ENCODE assay signal across 12 mouse cellular contexts in genomic region chr10:81382039-81382438, GRCm38 (mm10). TPM values are rescaled to one million over a fixed set of nuclear protein-coding genes. Genes with fewer than 3 reads are reported as not detected.
DNase-seq lines count a peak whose midpoint lies in the region; ATAC-seq and TF ChIP-seq lines count a peak whose summit lies in the region.
"Had no signal": no experiment of that assay in that cellular context is flagged by ENCODE, and none has a peak within 500 bp of the region (broad histone marks: within the 10 kb centered on the region; RNA-seq: fewer than 3 reads in every experiment).

No protein-coding gene starts in this region.

- no peak overlapping the region for H3K4me3 ChIP-seq in embryonic facial prominence, embryonic 11.5 days (ENCODE audit: low read depth, low read length)
- H3K4me3 ChIP-seq in embryonic facial prominence, embryonic 10.5 days = no peak overlapping the region
- H3K4me3 ChIP-seq in midbrain, embryonic 16.5 days (ENCODE audit: low read depth, low read length) = no peak overlapping the region
- H3K4me3 ChIP-seq in midbrain, postnatal 0 days (ENCODE audit: low read depth, low read length) = no peak overlapping the region
- H3K4me3 ChIP-seq in liver, embryonic 12.5 days = no peak overlapping the region
- H3K4me3 ChIP-seq: midbrain, embryonic 12.5 days had no signal

- no peak for TF ChIP-seq CTCF in midbrain, postnatal 0 days (IDR thresholded peaks at IDR 0.05)

- no peaks in the 10 kb centered on the region for H3K27me3 ChIP-seq in embryonic facial prominence, embryonic 11.5 days (ENCODE audit: control insufficient read depth, insufficient read depth, low read length)
- H3K27me3 ChIP-seq in embryonic facial prominence, embryonic 10.5 days (replicated peaks; ENCODE audit: low read depth, poor library complexity, severe bottlenecking) = no peaks in the 10 kb centered on the region
- no peaks in the 10 kb centered on the region for H3K27me3 ChIP-seq in midbrain, embryonic 16.5 days (ENCODE audit: control insufficient read depth, insufficient read depth, low read depth, low read length)
- no peaks in the 10 kb centered on the region for H3K27me3 ChIP-seq in midbrain, postnatal 0 days (ENCODE audit: insufficient read depth, low read length)
- H3K27me3 ChIP-seq in liver, embryonic 12.5 days (replicated peaks) = no peaks in the 10 kb centered on the region
- H3K27me3 ChIP-seq: CH12.LX; midbrain, embryonic 12.5 days had no signal

- no peaks in the 10 kb centered on the region for H3K9me3 ChIP-seq in embryonic facial prominence, embryonic 11.5 days (replicated peaks; ENCODE audit: control insufficient read depth, low read length)
- H3K9me3 ChIP-seq in embryonic facial prominence, embryonic 10.5 days = no peaks in the 10 kb centered on the region
- no peaks in the 10 kb centered on the region for H3K9me3 ChIP-seq in midbrain, embryonic 16.5 days (replicated peaks; ENCODE audit: control insufficient read depth, low read length, poor library complexity, severe bottlenecking)
- H3K9me3 ChIP-seq in midbrain, postnatal 0 days (ENCODE audit: low read length) = no peaks in the 10 kb centered on the region
- H3K9me3 ChIP-seq in liver, embryonic 12.5 days (replicated peaks) = no peaks in the 10 kb centered on the region
- H3K9me3 ChIP-seq: midbrain, embryonic 12.5 days had no signal

- H3K9ac ChIP-seq in embryonic facial prominence, embryonic 11.5 days (replicated peaks; ENCODE audit: low read length) = no peak overlapping the region
- H3K9ac ChIP-seq in midbrain, embryonic 16.5 days (ENCODE audit: low read depth, low read length) = 0 out of 2 replicates have a peak overlapping the region, but pooled peaks have one; percentile 3
- H3K9ac ChIP-seq in midbrain, postnatal 0 days (replicated peaks; ENCODE audit: low read length, poor library complexity, severe bottlenecking) = no peak overlapping the region
- peak overlapping the region; percentile 81 for H3K9ac ChIP-seq in liver, embryonic 12.5 days
- H3K9ac ChIP-seq: midbrain, embryonic 12.5 days had no signal

- 76% methylated on average over 5 of the region's 5 CpGs for WGBS in embryonic facial prominence, embryonic 11.5 days
- WGBS in embryonic facial prominence, embryonic 10.5 days = 92% methylated on average over 5 of the region's 5 CpGs
- WGBS in midbrain, embryonic 16.5 days = 82% methylated on average over 5 of the region's 5 CpGs
- 93% methylated on average over 5 of the region's 5 CpGs for WGBS in midbrain, postnatal 0 days
- WGBS in liver, embryonic 12.5 days (ENCODE audit: insufficient replicate concordance) = 17% methylated on average over 5 of the region's 5 CpGs

- H3K27ac ChIP-seq in embryonic facial prominence, embryonic 11.5 days (replicated peaks; ENCODE audit: low read depth, low read length) = 0 out of 2 replicates have a peak overlapping the region, but pooled peaks have one; percentile 9
- H3K27ac ChIP-seq in embryonic facial prominence, embryonic 10.5 days (replicated peaks) = no peak overlapping the region
- no peak overlapping the region for H3K27ac ChIP-seq in midbrain, embryonic 16.5 days (ENCODE audit: low read length)
- H3K27ac ChIP-seq in midbrain, postnatal 0 days (ENCODE audit: low read depth, low read length) = no peak overlapping the region
- peak overlapping the region; percentile 98 for H3K27ac ChIP-seq in liver, embryonic 12.5 days
- H3K27ac ChIP-seq: midbrain, embryonic 12.5 days had no signal

- H3K36me3 ChIP-seq in embryonic facial prominence, embryonic 11.5 days (replicated peaks; ENCODE audit: control insufficient read depth, insufficient read depth, low read depth, low read length) = no peaks in the 10 kb centered on the region
- H3K36me3 ChIP-seq in embryonic facial prominence, embryonic 10.5 days (replicated peaks) = peaks cover 16% of the 10 kb centered on the region
- H3K36me3 ChIP-seq in midbrain, embryonic 16.5 days (ENCODE audit: control insufficient read depth, insufficient read depth, low read length) = peaks cover 5% of the 10 kb centered on the region; the same call in 1 of the 2 replicates
- peaks cover 10% of the 10 kb centered on the region for H3K36me3 ChIP-seq in midbrain, postnatal 0 days (ENCODE audit: insufficient read depth, low read length)
- H3K36me3 ChIP-seq in liver, embryonic 12.5 days = peaks cover 14% of the 10 kb centered on the region

- DNase-seq in embryonic facial prominence, embryonic 11.5 days (ENCODE audit: low spot score) = no peak
- no peak for DNase-seq in embryonic facial prominence, embryonic 10.5 days (ENCODE audit: low spot score)
- DNase-seq in midbrain, postnatal 0 days (ENCODE audit: low spot score) = no peak
- DNase-seq in spleen, postnatal 36 days (ENCODE audit: low spot score in 2 of 2) = peak; percentile 74 to 88
- DNase-seq in left cerebral cortex, postnatal 10 days (ENCODE audit: extremely low spot score in 1 of 2, low spot score in 2 of 2) = no peak
- DNase-seq in thymus, postnatal 36 days = no peak
- DNase-seq: cerebellum, adult 8-10 months; thymus, postnatal 14 days had no signal

- intact Hi-C loops in left cerebral cortex, postnatal 10 days (cut with DNase I) = no loop called here

- H3K4me1 ChIP-seq in embryonic facial prominence, embryonic 11.5 days (ENCODE audit: control insufficient read depth, insufficient read depth, low read length) = peaks cover 4% of the 10 kb centered on the region; the same call in 1 of the 2 replicates
- peaks cover 33% of the 10 kb centered on the region for H3K4me1 ChIP-seq in embryonic facial prominence, embryonic 10.5 days
- H3K4me1 ChIP-seq in midbrain, embryonic 16.5 days (ENCODE audit: control insufficient read depth, insufficient read depth, low read length) = peaks cover 24% of the 10 kb centered on the region
- peaks cover 15% of the 10 kb centered on the region for H3K4me1 ChIP-seq in midbrain, postnatal 0 days (ENCODE audit: insufficient read depth, low read length)
- H3K4me1 ChIP-seq in liver, embryonic 12.5 days = peaks cover 69% of the 10 kb centered on the region

- no peak overlapping the region for H3K4me2 ChIP-seq in embryonic facial prominence, embryonic 11.5 days (ENCODE audit: low read depth, low read length)
- no peak overlapping the region for H3K4me2 ChIP-seq in midbrain, embryonic 16.5 days (ENCODE audit: low read length)
- no peak overlapping the region for H3K4me2 ChIP-seq in midbrain, postnatal 0 days (ENCODE audit: low read depth, low read length, poor library complexity, severe bottlenecking)
- H3K4me2 ChIP-seq in liver, embryonic 12.5 days = peak overlapping the region; percentile 50
- H3K4me2 ChIP-seq: midbrain, embryonic 12.5 days had no signal

- no peak for ATAC-seq in embryonic facial prominence, embryonic 11.5 days (replicated peaks; ENCODE audit: insufficient number of reproducible peaks, low FRiP score, low TSS enrichment, low read depth)
- no peak for ATAC-seq in midbrain, embryonic 16.5 days
- no peak for ATAC-seq in midbrain, postnatal 0 days (ENCODE audit: low FRiP score)
- ATAC-seq in liver, embryonic 12.5 days = peak; percentile 75

RNA-seq across cellular contexts. Expression of gene Dohh, which starts 2.2 kb away (rescaled TPM):
- 45.0 and 52.5 TPM in 2 replicates for polyA plus RNA-seq in embryonic facial prominence, embryonic 11.5 days (2014; fragmentation: Nextera tagmentation; extraction: Ambion mirVana)
- polyA plus RNA-seq in embryonic facial prominence, embryonic 10.5 days (2016; fragmentation: Nextera tagmentation; extraction: Ambion mirVana) = 105 and 109 TPM in 2 replicates
- polyA plus RNA-seq in midbrain, embryonic 16.5 days (2015; fragmentation: Nextera tagmentation; extraction: Ambion mirVana) = 77.5 and 86.2 TPM in 2 replicates
- 120 and 132 TPM in 2 replicates for total RNA-seq in midbrain, postnatal 0 days (2014; rRNA removed)
- polyA plus RNA-seq in midbrain, postnatal 0 days (2015; fragmentation: Nextera tagmentation; extraction: Ambion mirVana) = 95.8 and 115 TPM in 2 replicates
- 70.0 and 74.5 TPM in 2 replicates for polyA plus RNA-seq in liver, embryonic 12.5 days (2016; fragmentation: Nextera tagmentation; extraction: Ambion mirVana)
- 10 to 100 TPM; 79.3 to 83.5 TPM for total RNA-seq in left cerebral cortex, postnatal 10 days (2021)

RNA-seq across cellular contexts. Expression of gene Gm48551, which starts 2.2 kb away (rescaled TPM):
- polyA plus RNA-seq in embryonic facial prominence, embryonic 11.5 days (2014; fragmentation: Nextera tagmentation; extraction: Ambion mirVana) = 2.5 and 4.1 TPM in 2 replicates
- polyA plus RNA-seq in embryonic facial prominence, embryonic 10.5 days (2016; fragmentation: Nextera tagmentation; extraction: Ambion mirVana) = 2.7 TPM in 2 replicates
- polyA plus RNA-seq in midbrain, embryonic 16.5 days (2015; fragmentation: Nextera tagmentation; extraction: Ambion mirVana) = 6.1 and 8.2 TPM in 2 replicates
- total RNA-seq in midbrain, postnatal 0 days (2014; rRNA removed) = 0.88 and 2.7 TPM in 2 replicates
- 5.8 and 10.2 TPM in 2 replicates for polyA plus RNA-seq in midbrain, postnatal 0 days (2015; fragmentation: Nextera tagmentation; extraction: Ambion mirVana)
- polyA plus RNA-seq in liver, embryonic 12.5 days (2016; fragmentation: Nextera tagmentation; extraction: Ambion mirVana) = 0.68 and 1.2 TPM in 2 replicates
- total RNA-seq in left cerebral cortex, postnatal 10 days (2021) = 1 to 10 TPM; 3.4 to 5.0 TPM

RNA-seq across cellular contexts. Expression of gene Fzr1, which starts 3.7 kb away (rescaled TPM):
- 92.1 and 95.0 TPM in 2 replicates for polyA plus RNA-seq in embryonic facial prominence, embryonic 11.5 days (2014; fragmentation: Nextera tagmentation; extraction: Ambion mirVana)
- polyA plus RNA-seq in embryonic facial prominence, embryonic 10.5 days (2016; fragmentation: Nextera tagmentation; extraction: Ambion mirVana) = 134 and 142 TPM in 2 replicates
- polyA plus RNA-seq in midbrain, embryonic 16.5 days (2015; fragmentation: Nextera tagmentation; extraction: Ambion mirVana) = 145 and 146 TPM in 2 replicates
- total RNA-seq in midbrain, postnatal 0 days (2014; rRNA removed) = 92.6 and 98.3 TPM in 2 replicates
- polyA plus RNA-seq in midbrain, postnatal 0 days (2015; fragmentation: Nextera tagmentation; extraction: Ambion mirVana) = 147 and 149 TPM in 2 replicates
- polyA plus RNA-seq in liver, embryonic 12.5 days (2016; fragmentation: Nextera tagmentation; extraction: Ambion mirVana) = 93.8 and 100 TPM in 2 replicates
- 10 to 100 TPM; 85.7 to 94.7 TPM for total RNA-seq in left cerebral cortex, postnatal 10 days (2021)

RNA-seq across cellular contexts. Expression of gene Gm48552, which starts 6.8 kb away (rescaled TPM):
- polyA plus RNA-seq in embryonic facial prominence, embryonic 11.5 days (2014; fragmentation: Nextera tagmentation; extraction: Ambion mirVana) = 0.63 TPM in 1 of 2 replicates, not detected in the other
- 1.8 and 3.1 TPM in 2 replicates for polyA plus RNA-seq in embryonic facial prominence, embryonic 10.5 days (2016; fragmentation: Nextera tagmentation; extraction: Ambion mirVana)
- 2.3 and 3.3 TPM in 2 replicates for polyA plus RNA-seq in midbrain, embryonic 16.5 days (2015; fragmentation: Nextera tagmentation; extraction: Ambion mirVana)
- total RNA-seq in midbrain, postnatal 0 days (2014; rRNA removed) = 6.6 TPM in 1 of 2 replicates, not detected in the other
- 1.6 and 3.9 TPM in 2 replicates for polyA plus RNA-seq in midbrain, postnatal 0 days (2015; fragmentation: Nextera tagmentation; extraction: Ambion mirVana)
- polyA plus RNA-seq in liver, embryonic 12.5 days (2016; fragmentation: Nextera tagmentation; extraction: Ambion mirVana) = 0.71 and 0.98 TPM in 2 replicates
- 1 to 10 TPM; 2.5 to 3.5 TPM for total RNA-seq in left cerebral cortex, postnatal 10 days (2021)

RNA-seq across cellular contexts. Expression of gene Smim24, which starts 10.8 kb away (rescaled TPM):
- 3.4 and 4.1 TPM in 2 replicates for polyA plus RNA-seq in embryonic facial prominence, embryonic 11.5 days (2014; fragmentation: Nextera tagmentation; extraction: Ambion mirVana)
- polyA plus RNA-seq in embryonic facial prominence, embryonic 10.5 days (2016; fragmentation: Nextera tagmentation; extraction: Ambion mirVana) = 2.0 and 2.8 TPM in 2 replicates
- polyA plus RNA-seq in midbrain, embryonic 16.5 days (2015; fragmentation: Nextera tagmentation; extraction: Ambion mirVana) = 1.2 and 1.4 TPM in 2 replicates
- total RNA-seq in midbrain, postnatal 0 days (2014; rRNA removed) = 1.5 and 1.7 TPM in 2 replicates
- polyA plus RNA-seq in midbrain, postnatal 0 days (2015; fragmentation: Nextera tagmentation; extraction: Ambion mirVana) = 1.1 and 2.0 TPM in 2 replicates
- polyA plus RNA-seq in liver, embryonic 12.5 days (2016; fragmentation: Nextera tagmentation; extraction: Ambion mirVana) = 1.8 TPM in 2 replicates
- 1 to 10 TPM; 2.0 to 2.2 TPM for total RNA-seq in left cerebral cortex, postnatal 10 days (2021)

Comparison
In these comparisons a context has a peak if more than half of its experiments do, and no peak if none do; other contexts are left out.
1. H3K27ac ChIP-seq: peak in embryonic facial prominence, embryonic 11.5 days (single experiment) and liver, embryonic 12.5 days (single experiment); none in embryonic facial prominence, embryonic 10.5 days (single experiment), midbrain, embryonic 16.5 days (single experiment) and midbrain, postnatal 0 days (single experiment).
2. H3K9ac ChIP-seq: peak in midbrain, embryonic 16.5 days (single experiment) and liver, embryonic 12.5 days (single experiment); none in embryonic facial prominence, embryonic 11.5 days (single experiment) and midbrain, postnatal 0 days (single experiment).
3. DNase-seq: peak in spleen, postnatal 36 days (2 of 2); none in embryonic facial prominence, embryonic 11.5 days (single experiment), embryonic facial prominence, embryonic 10.5 days (single experiment), midbrain, postnatal 0 days (single experiment), left cerebral cortex, postnatal 10 days (0 of 2) and thymus, postnatal 36 days (0 of 2).